Mouse (Mus musculus) kidney, postnatal 0 days (tissue): ENCODE results near the gene Kpna3. TPM values are rescaled to one million over a fixed set of nuclear protein-coding genes. Genes with fewer than 3 reads are reported as not detected.

ENCODE experiments used
- ATAC-seq: fragments of 200-750 bp; cut with Nextera tagmentation; replicated peaks from 2 replicates; pipeline ENCODE4 v1.8.0; 2017; ENCODE audit warnings: low read depth, moderate number of reproducible peaks, moderate TSS enrichment, moderate library complexity; ENCODE audit not compliant: low FRiP score
- DNase-seq: peaks from one replicate; pipeline ENCODE4 v3.0.0-alpha.2; 2016; ENCODE audit warnings: low spot score
- H3K27ac ChIP-seq: fragments of 300-500 bp; sonication (generic); 2 replicates; pipeline ENCODE4 v1.5.1; 2014; ENCODE audit warnings: mild to moderate bottlenecking
- H3K27me3 ChIP-seq: fragments of 300-500 bp; sonication (generic); 2 replicates; pipeline ENCODE4 v1.6.1; 2014; ENCODE audit warnings: low read length, mixed read lengths; ENCODE audit not compliant: insufficient read depth
- H3K36me3 ChIP-seq: fragments of 300-500 bp; sonication (generic); 2 replicates; pipeline ENCODE4 v1.6.1; 2014; ENCODE audit warnings: low read length, mixed read lengths; ENCODE audit not compliant: insufficient read depth
- H3K4me1 ChIP-seq: fragments of 300-500 bp; sonication (generic); replicated peaks from 2 replicates; pipeline ENCODE4 v1.6.1; 2014; ENCODE audit warnings: antibody characterized with exemption, low read length, mixed read lengths; ENCODE audit not compliant: insufficient read depth
- H3K4me2 ChIP-seq: fragments of 300-500 bp; sonication (generic); 2 replicates; pipeline ENCODE4 v1.6.1; 2014; ENCODE audit warnings: mild to moderate bottlenecking, low read length, moderate library complexity, mixed read lengths
- H3K4me3 ChIP-seq: fragments of 300-500 bp; sonication (generic); replicated peaks from 2 replicates; pipeline ENCODE4 v1.5.1; 2014; ENCODE audit warnings: low read depth, low read length
- H3K9ac ChIP-seq: fragments of 300-500 bp; sonication (generic); 2 replicates; pipeline ENCODE4 v1.6.1; 2014; ENCODE audit warnings: low read depth, low read length
- H3K9me3 ChIP-seq: fragments of 300-500 bp; sonication (generic); replicated peaks from 2 replicates; pipeline ENCODE4 v1.6.1; 2016; ENCODE audit warnings: low read length, inconsistent platforms, mixed read lengths
- CTCF ChIP-seq: IDR thresholded peaks from 2 replicates; pipeline ENCODE4 v1.5.1; 2016; ENCODE audit warnings: antibody characterized with exemption, low read depth, mild to moderate bottlenecking, moderate library complexity
- WGBS: fragments of 180-500 bp; shearing (Covaris S2); extraction: QIAGEN DNeasy Blood & Tissue Kit; methylation state at CpG from one replicate; pipeline ENCODE4 v1.1.7; 2014; 5-methylcytosine and 5-hydroxymethylcytosine counted together
- polyA plus RNA-seq: library from polyadenylated mRNA; unstranded; fragments of >200 nt; fragmentation: Nextera tagmentation; extraction: Ambion mirVana; gene quantifications from 2 replicates; pipeline ENCODE4 v1.2.1, GENCODE M21; 2015

The Kpna3 gene
- polyA plus RNA-seq, 1 experiment from 2014 or later = 30.8 TPM

GRCm38 (mm10) chr14:61425080-61425665, 14.5 kb downstream of the Kpna3 start:
- no peaks in the 10 kb centered on the region for H3K27me3 ChIP-seq
- H3K9ac ChIP-seq = no peak overlapping the region
- no peaks in the 10 kb centered on the region for H3K9me3 ChIP-seq
- no peak for TF ChIP-seq CTCF
- ATAC-seq (no peak), DNase-seq (no peak)
- H3K4me1 ChIP-seq = 0 out of 2 replicates have a peak, but pooled peaks cover 3% of the 10 kb centered on the region
- 95% methylated on average over 2 of the region's 2 CpGs for WGBS
- no peak overlapping the region for H3K4me3 ChIP-seq
- H3K36me3 ChIP-seq = no peaks in the 10 kb centered on the region
- H3K4me2 ChIP-seq = no peak overlapping the region
- H3K27ac ChIP-seq = no peak overlapping the region

GRCm38 (mm10) chr14:61415719-61416118, 24.0 kb downstream of the Kpna3 start:
- ATAC-seq = no peak
- TF ChIP-seq CTCF = no peak

GRCm38 (mm10) chr14:61415311-61415710, 24.4 kb downstream of the Kpna3 start:
- H3K4me3 ChIP-seq = no peak overlapping the region
- H3K4me1 ChIP-seq = no peaks in the 10 kb centered on the region
- no peak overlapping the region for H3K4me2 ChIP-seq
- DNase-seq (no peak), ATAC-seq (no peak)
- no peak overlapping the region for H3K9ac ChIP-seq
- H3K27me3 ChIP-seq = no peaks in the 10 kb centered on the region
- H3K36me3 ChIP-seq = no peaks in the 10 kb centered on the region
- no peaks in the 10 kb centered on the region for H3K9me3 ChIP-seq
- H3K27ac ChIP-seq = no peak overlapping the region
- no peak for TF ChIP-seq CTCF
- 59% methylated on average over 5 of the region's 5 CpGs for WGBS

More at GRCm38 (mm10) chr14:61415719-61416118, 24.0 kb downstream of the Kpna3 start:
- Histone ChIP-seq H3K4me3 (no peak overlapping the region), H3K4me2 (no peak overlapping the region), H3K9ac (no peak overlapping the region), H3K36me3 (no peaks in the 10 kb centered on the region), H3K27ac (no peak overlapping the region), H3K27me3 (no peaks in the 10 kb centered on the region), H3K4me1 (no peaks in the 10 kb centered on the region), H3K9me3 (no peaks in the 10 kb centered on the region)
- 56% methylated on average over 4 of the region's 4 CpGs for WGBS
- DNase-seq = no peak

- Histone ChIP-seq H3K4me3 (no peak overlapping the region), H3K27me3 (no peaks in the 10 kb centered on the region), H3K4me2 (no peak overlapping the region), H3K9ac (no peak overlapping the region), H3K4me1 (no peaks in the 10 kb centered on the region), H3K36me3 (no peaks in the 10 kb centered on the region), H3K9me3 (no peaks in the 10 kb centered on the region), H3K27ac (no peak overlapping the region)
- WGBS = 32% methylated on average over 1 of the region's 1 CpGs
- TF ChIP-seq CTCF = no peak
- no peak for DNase-seq
- no peak for ATAC-seq
Measured at GRCm38 (mm10) chr14:61414808-61415207, 24.9 kb downstream of the Kpna3 start.

GRCm38 (mm10) chr14:61414199-61414598, 25.5 kb downstream of the Kpna3 start:
- H3K9me3 ChIP-seq = no peaks in the 10 kb centered on the region
- H3K27ac ChIP-seq = no peak overlapping the region
- no peaks in the 10 kb centered on the region for H3K4me1 ChIP-seq
- no peaks in the 10 kb centered on the region for H3K36me3 ChIP-seq
- no peak overlapping the region for H3K4me2 ChIP-seq
- H3K27me3 ChIP-seq = no peaks in the 10 kb centered on the region
- 49% methylated on average over 5 of the region's 5 CpGs for WGBS
- no peak overlapping the region for H3K9ac ChIP-seq
- H3K4me3 ChIP-seq = no peak overlapping the region
- DNase-seq (no peak), ATAC-seq (no peak)
- TF ChIP-seq CTCF = no peak

GRCm38 (mm10) chr14:61413686-61414085, 26.0 kb downstream of the Kpna3 start:
- Histone ChIP-seq H3K27ac (no peak overlapping the region), H3K4me2 (no peak overlapping the region), H3K4me3 (no peak overlapping the region), H3K36me3 (no peaks in the 10 kb centered on the region), H3K27me3 (no peaks in the 10 kb centered on the region), H3K9me3 (no peaks in the 10 kb centered on the region), H3K4me1 (no peaks in the 10 kb centered on the region), H3K9ac (no peak overlapping the region)
- WGBS = 77% methylated on average over 3 of the region's 3 CpGs
- TF ChIP-seq CTCF = no peak
- ATAC-seq = no peak
- DNase-seq = no peak

- Histone ChIP-seq H3K9ac (no peak overlapping the region), H3K27ac (no peak overlapping the region), H3K4me2 (no peak overlapping the region), H3K27me3 (no peaks in the 10 kb centered on the region), H3K4me1 (no peaks in the 10 kb centered on the region), H3K36me3 (no peaks in the 10 kb centered on the region), H3K9me3 (no peaks in the 10 kb centered on the region), H3K4me3 (no peak overlapping the region)
- 44% methylated on average over 2 of the region's 2 CpGs for WGBS
- DNase-seq = no peak
- no peak for TF ChIP-seq CTCF
- no peak for ATAC-seq
Measured at GRCm38 (mm10) chr14:61410020-61410419, 29.7 kb downstream of the Kpna3 start.
